Mouse (Mus musculus) MEL (cell line): Measurements from ENCODE around the gene Arhgap9.
"Not testable (repeated sequence)": the region's sequence is repeated elsewhere in the genome, so short reads cannot be mapped to it uniquely, and the experiment has no call there.

Experiments used
- CHD2 ChIP-seq: IDR thresholded peaks from 2 replicates; pipeline ENCODE4 v1.6.1; 2011; ENCODE audit warnings: low read length, improper control_type of control experiment
- CTCF ChIP-seq, 3 experiments: IDR thresholded peaks in 2 of 3; conservative IDR thresholded peaks in 1 of 3; 2 replicates each; pipeline ENCODE4 v1.5.1; 2011 to 2012; ENCODE audit warnings: low read length in 3 of 3, low read depth in 2 of 3, mild to moderate bottlenecking in 2 of 3, improper control_type of control experiment in 1 of 3, inconsistent platforms in 1 of 3, mixed read lengths in 1 of 3, moderate library complexity in 1 of 3; ENCODE audit not compliant: control insufficient read depth in 1 of 3, insufficient read depth in 1 of 3, poor library complexity in 1 of 3, severe bottlenecking in 1 of 3
- EP300 ChIP-seq, 2 experiments: IDR thresholded peaks; 2 replicates each; pipeline ENCODE4 v1.6.1; 2011; ENCODE audit warnings: improper control_type of control experiment in 2 of 2, low read length in 2 of 2, low read depth in 1 of 2, mild to moderate bottlenecking in 1 of 2
- MXI1 ChIP-seq: IDR thresholded peaks from 2 replicates; pipeline ENCODE4 v1.6.1; 2011; ENCODE audit warnings: mild to moderate bottlenecking, low read depth, low read length, improper control_type of control experiment
- MYC ChIP-seq: IDR thresholded peaks from 2 replicates; pipeline ENCODE4 v1.6.1; 2011; ENCODE audit warnings: low read depth, mild to moderate bottlenecking, low read length, improper control_type of control experiment, moderate library complexity
- RAD21 ChIP-seq: IDR thresholded peaks from 2 replicates; pipeline ENCODE4 v1.6.1; 2011; ENCODE audit warnings: mild to moderate bottlenecking, low read depth, low read length, improper control_type of control experiment

DNA sequence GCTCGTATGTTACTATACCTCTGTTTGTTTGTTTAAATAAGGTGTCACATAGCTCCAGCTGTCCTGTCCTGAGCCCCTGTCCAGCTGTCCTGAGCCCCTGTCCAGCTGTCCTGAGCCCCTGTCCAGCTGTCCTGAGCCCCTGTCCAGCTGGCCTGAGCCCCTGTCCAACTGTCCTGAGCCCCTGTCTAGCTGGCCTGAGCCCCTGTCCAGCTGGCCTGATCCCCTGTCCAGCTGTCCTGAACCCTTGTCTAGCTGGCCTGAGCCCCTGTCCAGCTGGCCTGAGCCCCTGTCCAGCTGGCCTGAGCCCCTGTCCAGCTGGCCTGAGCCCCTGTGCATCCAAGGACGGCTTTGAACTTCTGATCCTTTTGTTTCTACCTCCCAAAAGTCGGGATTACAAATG lies 12.6 kb upstream of the Arhgap9 start:
- not testable (repeated sequence) for TF ChIP-seq CTCF (IDR thresholded peaks at IDR 0.05 in 2 of 3, conservative IDR thresholded peaks at IDR 0.05 in 1 of 3; ENCODE audit: control insufficient read depth in 1 of 3, insufficient read depth in 1 of 3, low read depth in 2 of 3, low read length in 3 of 3, poor library complexity in 1 of 3, severe bottlenecking in 1 of 3); MYC; RAD21; EP300 (IDR thresholded peaks at IDR 0.05; ENCODE audit: low read depth in 1 of 2, low read length in 2 of 2); MXI1; CHD2
